8 mouse cellular contexts compared by ENCODE assay signal in genomic region chr15:100092258-100092657, GRCm38 (mm10). TPM values are rescaled to one million over a fixed set of nuclear protein-coding genes. Genes with fewer than 3 reads are reported as not detected.
DNase-seq lines count a peak whose midpoint lies in the region; ATAC-seq and TF ChIP-seq lines count a peak whose summit lies in the region.

No protein-coding gene starts in this region.

- peak overlapping the region; percentile 28 for H3K27ac ChIP-seq in hindbrain, embryonic 14.5 days
- peak overlapping the region; percentile 62; the same call in 1 of the 2 replicates for H3K27ac ChIP-seq in midbrain, postnatal 0 days (ENCODE audit: low read depth, low read length)
- no peak overlapping the region for H3K27ac ChIP-seq in gastrocnemius, adult 2 months
- no peak overlapping the region for H3K27ac ChIP-seq in heart, adult 2 months

- no peak for TF ChIP-seq CTCF in midbrain, postnatal 0 days (IDR thresholded peaks at IDR 0.05)
- TF ChIP-seq CTCF in gastrocnemius, adult 2 months (IDR thresholded peaks at IDR 0.05) = no peak
- TF ChIP-seq CTCF in heart, adult 2 months (IDR thresholded peaks at IDR 0.05) = no peak

- no peak overlapping the region for H3K4me2 ChIP-seq in hindbrain, embryonic 14.5 days (replicated peaks)
- H3K4me2 ChIP-seq in midbrain, postnatal 0 days (ENCODE audit: low read depth, low read length, poor library complexity, severe bottlenecking) = 0 out of 2 replicates have a peak overlapping the region, but pooled peaks have one; percentile 6

- no peak for TF ChIP-seq EP300 in heart, adult 2 months (IDR thresholded peaks at IDR 0.05; ENCODE audit: insufficient read depth, low read depth, low read length)

- no peaks in the 10 kb centered on the region for H3K9me3 ChIP-seq in hindbrain, embryonic 14.5 days (ENCODE audit: control insufficient read depth, low read length)
- no peaks in the 10 kb centered on the region for H3K9me3 ChIP-seq in midbrain, postnatal 0 days (ENCODE audit: low read length)

- no peak for TF ChIP-seq POLR2A in heart, adult 2 months (IDR thresholded peaks at IDR 0.05; ENCODE audit: insufficient read depth, low read depth, low read length)

- H3K36me3 ChIP-seq in hindbrain, embryonic 14.5 days (replicated peaks; ENCODE audit: control insufficient read depth, insufficient read depth) = no peaks in the 10 kb centered on the region
- H3K36me3 ChIP-seq in midbrain, postnatal 0 days (ENCODE audit: insufficient read depth, low read length) = no peaks in the 10 kb centered on the region
- no peaks in the 10 kb centered on the region for H3K36me3 ChIP-seq in heart, adult 2 months (ENCODE audit: control insufficient read depth, insufficient read depth, low read length)

- H3K79me2 ChIP-seq in heart, adult 2 months (replicated peaks; ENCODE audit: control insufficient read depth, insufficient read depth, low read length) = peaks cover 9% of the 10 kb centered on the region

- no peaks in the 10 kb centered on the region for H3K27me3 ChIP-seq in hindbrain, embryonic 14.5 days (ENCODE audit: control insufficient read depth, insufficient read depth, low read length)
- H3K27me3 ChIP-seq in midbrain, postnatal 0 days (ENCODE audit: insufficient read depth, low read length) = no peaks in the 10 kb centered on the region
- H3K27me3 ChIP-seq in heart, adult 2 months (ENCODE audit: control insufficient read depth, insufficient read depth, low read length) = no peaks in the 10 kb centered on the region

- peaks cover 30% of the 10 kb centered on the region for H3K4me1 ChIP-seq in hindbrain, embryonic 14.5 days (replicated peaks; ENCODE audit: control insufficient read depth, insufficient read depth, low read length)
- peaks cover 6% of the 10 kb centered on the region; the same call in 1 of the 2 replicates for H3K4me1 ChIP-seq in midbrain, postnatal 0 days (ENCODE audit: insufficient read depth, low read length)
- H3K4me1 ChIP-seq in heart, adult 2 months (ENCODE audit: control insufficient read depth, insufficient read depth, low read length) = peaks cover 11% of the 10 kb centered on the region

- peak; percentile 29 to 47 for DNase-seq in layer of hippocampus, adult 18-20 months (ENCODE audit: low spot score in 2 of 2)
- no peak for DNase-seq in layer of hippocampus, adult 9-10 months (ENCODE audit: low spot score)
- DNase-seq in hindbrain, embryonic 14.5 days (ENCODE audit: low spot score) = no peak
- DNase-seq in midbrain, postnatal 0 days (ENCODE audit: low spot score) = no peak
- no peak for DNase-seq in gastrocnemius, adult 2 months
- no peak for DNase-seq in heart, adult 2 months
- DNase-seq in urinary bladder, adult 18-20 months (ENCODE audit: low spot score in 2 of 2) = no peak

- intact Hi-C loops in gastrocnemius, adult 2 months (cut with DNase I) = no loop called here
- intact Hi-C loops in heart, adult 2 months (cut with DNase I) = no loop called here

- ATAC-seq in common myeloid progenitor, adult 5-6 weeks (replicated peaks; ENCODE audit: low read depth, poor library complexity, severe bottlenecking) = peak; percentile 56
- no peak for ATAC-seq in hindbrain, embryonic 14.5 days (ENCODE audit: low FRiP score)
- ATAC-seq in midbrain, postnatal 0 days (ENCODE audit: low FRiP score) = no peak

- no peak overlapping the region for H3K4me3 ChIP-seq in hindbrain, embryonic 14.5 days (replicated peaks; ENCODE audit: low read length)
- H3K4me3 ChIP-seq in midbrain, postnatal 0 days (ENCODE audit: low read depth, low read length) = no peak overlapping the region
- H3K4me3 ChIP-seq in gastrocnemius, adult 2 months = no peak overlapping the region
- H3K4me3 ChIP-seq in heart, adult 2 months = no peak overlapping the region

- no peak overlapping the region for H3K9ac ChIP-seq in hindbrain, embryonic 14.5 days
- 0 out of 2 replicates have a peak overlapping the region, but pooled peaks have one; percentile 4 for H3K9ac ChIP-seq in midbrain, postnatal 0 days (replicated peaks; ENCODE audit: low read length, poor library complexity, severe bottlenecking)
- H3K9ac ChIP-seq in heart, adult 2 months (ENCODE audit: low read depth, low read length) = no peak overlapping the region

- WGBS in hindbrain, embryonic 14.5 days = 58% methylated on average over 16 of the region's 16 CpGs
- WGBS in midbrain, postnatal 0 days = 57% methylated on average over 16 of the region's 16 CpGs
- 36% methylated on average over 16 of the region's 16 CpGs for WGBS in heart, adult 2 months

RNA-seq across cellular contexts. Expression of gene Dip2b, which starts 53.8 kb away (rescaled TPM):
- 10 to 100 TPM; 50.5 to 50.8 TPM for total RNA-seq in layer of hippocampus, adult 18-20 months (2021)
- total RNA-seq in common myeloid progenitor, adult 5-6 weeks (2017) = 14.9 and 15.4 TPM in 2 replicates
- polyA plus RNA-seq in hindbrain, embryonic 14.5 days (2014; fragmentation: Nextera tagmentation; extraction: Ambion mirVana) = 26.0 and 27.8 TPM in 2 replicates
- 44.1 and 44.8 TPM in 2 replicates for total RNA-seq in midbrain, postnatal 0 days (2014; rRNA removed)
- 8.0 and 10.5 TPM in 2 replicates for polyA plus RNA-seq in midbrain, postnatal 0 days (2015; fragmentation: Nextera tagmentation; extraction: Ambion mirVana)
- total RNA-seq in gastrocnemius, adult 2 months (2021) = 1 to 10 TPM; 5.8 to 8.3 TPM
- total RNA-seq in heart, adult 2 months (2021) = 10 to 100 TPM; 18.6 to 19.5 TPM
- 11.2 and 16.9 TPM in 2 replicates for polyA plus RNA-seq in heart, adult 2 months (2012; rRNA removed)

Comparison
In these comparisons a context has a peak if more than half of its experiments do, and no peak if none do; other contexts are left out.
1. DNase-seq: peak in layer of hippocampus, adult 18-20 months (2 of 2); none in layer of hippocampus, adult 9-10 months (single experiment), hindbrain, embryonic 14.5 days (single experiment), midbrain, postnatal 0 days (single experiment), gastrocnemius, adult 2 months (single experiment), heart, adult 2 months (0 of 2) and urinary bladder, adult 18-20 months (0 of 2).
2. H3K27ac ChIP-seq: peak in hindbrain, embryonic 14.5 days (single experiment) and midbrain, postnatal 0 days (single experiment); none in gastrocnemius, adult 2 months (single experiment) and heart, adult 2 months (single experiment).